Mouse (Mus musculus) liver, embryonic 13.5 days (tissue): ENCODE data around the gene Lsm7. TPM values are rescaled to one million over a fixed set of nuclear protein-coding genes. Genes with fewer than 3 reads are reported as not detected.

ENCODE experiments used
- ATAC-seq: fragments of 200-750 bp; cut with Nextera tagmentation; 2 replicates; pipeline ENCODE4 v1.8.0; 2017; ENCODE audit warnings: low read depth, mild to moderate bottlenecking, moderate number of reproducible peaks, moderate library complexity
- DNase-seq: peaks from one replicate; pipeline ENCODE4 v3.0.0; 2022
- H3K27ac ChIP-seq: fragments of 300-500 bp; sonication (generic); 2 replicates; pipeline ENCODE4 v1.5.1; 2015; ENCODE audit warnings: moderate library complexity, mild to moderate bottlenecking, inconsistent platforms
- H3K27me3 ChIP-seq: fragments of 300-500 bp; sonication (generic); 2 replicates; pipeline ENCODE4 v1.6.1; 2015; ENCODE audit warnings: mild to moderate bottlenecking, inconsistent platforms
- H3K36me3 ChIP-seq: fragments of 300-500 bp; sonication (generic); 2 replicates; pipeline ENCODE4 v1.6.1; 2015; ENCODE audit warnings: mild to moderate bottlenecking, inconsistent platforms
- H3K4me1 ChIP-seq: fragments of 300-500 bp; sonication (generic); replicated peaks from 2 replicates; pipeline ENCODE4 v1.6.1; 2015; ENCODE audit warnings: inconsistent platforms
- H3K4me2 ChIP-seq: fragments of 300-500 bp; sonication (generic); 2 replicates; pipeline ENCODE4 v1.6.1; 2015; ENCODE audit warnings: inconsistent platforms, mild to moderate bottlenecking, moderate library complexity
- H3K4me3 ChIP-seq: fragments of 300-500 bp; sonication (generic); replicated peaks from 2 replicates; pipeline ENCODE4 v1.5.1; 2015; ENCODE audit warnings: mild to moderate bottlenecking, inconsistent platforms
- H3K9ac ChIP-seq: fragments of 300-500 bp; sonication (generic); 2 replicates; pipeline ENCODE4 v1.6.1; 2015; ENCODE audit warnings: mild to moderate bottlenecking, inconsistent platforms
- H3K9me3 ChIP-seq: fragments of 300-500 bp; sonication (generic); replicated peaks from 2 replicates; pipeline ENCODE4 v1.6.1; 2016; ENCODE audit warnings: inconsistent platforms
- WGBS: fragments of 180-500 bp; shearing (Covaris S2); methylation state at CpG from one replicate; pipeline ENCODE4 v1.1.7; 2015; ENCODE audit not compliant: insufficient replicate concordance; 5-methylcytosine and 5-hydroxymethylcytosine counted together
- polyA plus RNA-seq: library from polyadenylated mRNA; unstranded; fragments of >200 nt; fragmentation: Nextera tagmentation; extraction: Ambion mirVana; gene quantifications from 2 replicates; pipeline ENCODE4 v1.2.1, GENCODE M21; 2015

Lsm7 gene
- 192 and 208 TPM in 2 replicates for polyA plus RNA-seq

DNA sequence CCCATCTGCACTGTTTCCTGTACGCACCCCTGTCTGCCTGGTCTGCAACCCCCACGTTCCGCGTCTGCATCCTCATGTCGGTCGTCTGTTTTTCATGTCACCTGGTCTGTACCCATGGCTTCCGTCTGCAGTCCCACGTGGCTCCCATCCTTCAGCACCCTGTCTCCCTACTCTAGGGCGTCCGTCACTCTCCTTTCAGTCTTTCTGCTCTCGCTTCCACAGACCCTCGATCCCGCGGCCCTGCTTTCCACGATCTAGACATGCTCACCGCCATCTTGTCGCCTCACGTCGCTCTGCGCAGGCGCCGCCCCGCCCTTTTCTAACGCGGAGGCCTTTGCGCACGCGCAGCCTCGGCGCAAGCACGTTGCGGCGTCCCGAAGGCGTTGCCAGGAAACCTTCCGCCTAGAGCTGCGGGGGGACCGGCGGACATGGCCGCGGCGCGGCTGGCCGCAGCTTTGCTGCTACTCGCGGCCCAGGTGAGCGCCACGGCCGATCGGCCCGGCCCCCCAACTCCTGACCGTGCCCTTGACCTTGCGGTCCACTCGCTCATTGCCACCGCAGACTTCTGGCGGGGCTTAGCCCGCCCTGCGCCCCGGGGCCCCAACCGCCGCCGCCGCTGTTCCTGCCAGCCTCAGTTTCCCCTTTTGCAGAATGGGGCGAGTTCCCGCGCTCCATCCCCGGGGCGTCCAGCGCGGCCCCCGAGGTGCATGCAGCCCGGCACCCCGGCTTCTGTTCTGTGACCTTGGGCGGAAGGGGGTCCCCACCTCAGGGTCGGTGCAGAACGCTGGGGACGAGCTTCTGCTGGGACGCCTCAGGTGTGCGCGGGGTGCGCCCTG, at the start of gene Lsm7, which contains the start of gene Sppl2b:
Lsm7 (minus strand) TSS at position 297 of the 836 bp plus-strand sequence.
Sppl2b (plus strand) TSS at position 363 of the 836 bp plus-strand sequence.
- Histone ChIP-seq H3K27ac (peak within 1 kb of the TSS; percentile 100), H3K9ac (peak within 1 kb of the TSS; percentile 100), H3K4me2 (peak within 1 kb of the TSS; percentile 96), H3K9me3 (no peaks in the 10 kb centered on the region), H3K4me3 (peak within 1 kb of the TSS; percentile 99), H3K27me3 (no peaks in the 10 kb centered on the region), H3K4me1 (peaks cover 82% of the 10 kb centered on the region), H3K36me3 (peaks cover 41% of the 10 kb centered on the region)
- under 1% methylated on average over 81 of the region's 81 CpGs for WGBS
- ATAC-seq (peak; percentile 15), DNase-seq (peak; percentile 97)

DNA sequence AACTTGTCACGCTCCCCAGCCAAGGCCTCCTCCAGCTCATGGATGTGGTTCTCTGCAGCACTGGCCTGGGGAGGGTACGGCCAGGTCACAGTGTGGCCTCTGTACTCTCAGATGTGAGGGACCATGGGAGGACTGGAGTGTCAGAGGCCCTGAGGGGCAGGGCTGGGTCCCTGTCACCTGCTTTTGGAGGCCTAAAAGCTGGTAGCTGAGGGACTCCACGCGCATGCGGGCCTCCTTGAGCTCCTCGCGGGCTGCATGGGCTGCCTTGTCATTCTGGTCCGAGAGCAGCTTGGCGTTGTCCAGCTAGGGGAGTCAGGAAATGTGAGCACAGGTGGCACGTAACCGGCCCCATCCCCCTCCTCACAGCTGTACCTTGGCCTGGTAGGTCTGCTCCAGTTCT, 49.7 kb upstream of the Lsm7 start:
- peaks cover 11% of the 10 kb centered on the region for H3K4me1 ChIP-seq
- DNase-seq, result no peak
- H3K36me3 ChIP-seq, result peaks cover 67% of the 10 kb centered on the region
- H3K27me3 ChIP-seq, result no peaks in the 10 kb centered on the region
- no peak for ATAC-seq
- H3K4me2 ChIP-seq, result no peak overlapping the region
- H3K9me3 ChIP-seq, result no peaks in the 10 kb centered on the region
- H3K27ac ChIP-seq, result no peak overlapping the region
- WGBS, result 86% methylated on average over 11 of the region's 11 CpGs
- H3K4me3 ChIP-seq, result no peak overlapping the region
- no peak overlapping the region for H3K9ac ChIP-seq

DNA sequence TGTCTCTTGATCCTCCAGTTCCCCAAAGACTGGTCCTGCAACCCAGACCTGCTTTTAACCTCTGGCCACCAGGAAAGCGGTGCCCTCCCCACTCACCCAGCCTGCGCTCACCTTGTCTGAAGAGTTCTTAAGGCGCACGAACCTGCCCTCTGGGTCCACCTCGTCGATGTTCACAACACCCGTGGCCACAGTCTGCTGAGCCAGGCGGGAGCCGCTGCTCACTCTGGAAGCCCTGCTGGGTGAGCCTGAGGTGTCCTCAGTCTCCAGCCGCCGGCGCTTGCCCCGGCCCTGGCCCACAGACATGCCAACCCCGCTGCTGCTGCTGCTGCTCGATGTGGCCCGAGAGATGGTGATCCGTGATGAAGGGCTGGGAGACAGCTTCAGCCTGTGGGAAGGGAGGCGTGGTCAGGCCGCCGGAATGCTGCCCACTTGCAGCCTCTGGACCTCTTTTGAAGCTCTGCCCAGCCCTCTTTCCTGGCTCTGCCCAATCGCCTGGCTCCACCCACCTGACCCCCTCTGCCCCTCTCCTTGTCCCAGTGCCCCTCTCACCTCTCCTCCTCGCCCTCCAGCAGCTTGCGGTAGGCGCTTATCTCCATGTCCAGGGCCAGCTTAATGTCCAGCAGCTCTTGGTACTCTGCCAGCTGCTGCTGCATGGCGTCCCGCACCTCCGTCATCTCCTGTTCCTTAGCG, 49.1 kb upstream of the Lsm7 start:
- no peaks in the 10 kb centered on the region for H3K27me3 ChIP-seq
- peaks cover 17% of the 10 kb centered on the region for H3K4me1 ChIP-seq
- WGBS, result 86% methylated on average over 28 of the region's 28 CpGs
- no peak overlapping the region for H3K9ac ChIP-seq
- no peaks in the 10 kb centered on the region for H3K9me3 ChIP-seq
- H3K4me2 ChIP-seq, result no peak overlapping the region
- no peak overlapping the region for H3K4me3 ChIP-seq
- no peak for DNase-seq
- peaks cover 67% of the 10 kb centered on the region for H3K36me3 ChIP-seq
- no peak overlapping the region for H3K27ac ChIP-seq
- ATAC-seq, result no peak

DNA sequence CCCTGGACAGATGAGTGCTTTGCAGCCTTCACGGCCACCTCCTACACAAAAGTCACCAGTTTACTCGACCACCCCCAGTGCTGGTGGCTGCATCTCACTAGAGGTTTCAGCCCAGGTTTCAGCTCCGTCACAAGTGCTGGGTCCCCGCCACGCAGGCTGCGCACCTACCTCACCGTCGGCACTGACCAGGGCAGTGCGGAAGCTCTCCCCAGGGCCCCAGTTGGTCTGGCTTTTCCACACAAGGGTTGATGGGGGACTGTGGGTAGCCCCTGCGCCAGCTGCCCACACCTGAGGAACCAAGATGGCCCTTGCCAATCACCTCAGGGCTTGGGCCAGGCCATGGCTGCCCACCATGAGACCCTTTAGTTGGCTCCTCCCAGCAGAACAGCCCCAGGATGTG, 48.3 kb upstream of the Lsm7 start:
- H3K4me2 ChIP-seq, result no peak overlapping the region
- peaks cover 67% of the 10 kb centered on the region for H3K36me3 ChIP-seq
- no peak overlapping the region for H3K4me3 ChIP-seq

DNA sequence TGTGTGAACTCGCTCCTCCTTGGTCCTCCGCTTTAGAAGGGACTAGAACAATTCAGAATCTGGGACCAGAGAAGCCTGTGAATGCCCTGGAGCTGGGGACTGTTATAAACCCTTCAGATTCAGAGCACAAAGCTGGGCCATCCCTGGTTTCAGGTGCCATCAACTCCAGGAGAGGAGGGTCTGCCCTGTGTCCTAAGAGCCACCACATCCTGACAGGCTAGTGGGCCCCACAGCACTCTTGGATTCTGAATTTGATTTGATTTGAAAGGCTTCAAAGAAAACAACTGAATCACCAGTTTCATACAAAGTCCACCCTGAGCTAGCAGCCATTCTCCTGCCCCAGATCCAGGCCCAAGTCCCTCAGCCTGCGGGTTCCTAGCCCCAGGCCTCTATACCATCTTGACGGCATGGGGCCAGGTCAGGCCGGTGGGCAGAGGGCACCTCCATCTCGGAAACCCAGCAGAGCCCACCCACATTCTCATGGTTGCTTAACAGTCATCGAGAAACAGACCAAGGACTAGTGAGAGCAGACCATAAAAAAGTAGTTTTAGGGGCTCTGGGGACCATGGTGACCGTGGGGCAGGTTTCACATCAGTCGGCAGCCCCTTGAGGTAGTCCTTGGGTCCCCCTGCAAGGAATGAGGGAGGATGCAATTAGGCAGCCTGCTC, 47.4 kb upstream of the Lsm7 start:
- Histone ChIP-seq H3K4me3 (no peak overlapping the region), H3K4me2 (no peak overlapping the region), H3K27ac (no peak overlapping the region), H3K4me1 (peaks cover 34% of the 10 kb centered on the region), H3K36me3 (peaks cover 66% of the 10 kb centered on the region), H3K9me3 (no peaks in the 10 kb centered on the region), H3K27me3 (no peaks in the 10 kb centered on the region), H3K9ac (no peak overlapping the region)
- DNase-seq (no peak), ATAC-seq (no peak)
- 86% methylated on average over 9 of the region's 9 CpGs for WGBS

More for the DNA sequence above, 48.3 kb upstream of the Lsm7 start:
- no peak overlapping the region for H3K27ac ChIP-seq
- H3K9me3 ChIP-seq, result no peaks in the 10 kb centered on the region
- WGBS, result 86% methylated on average over 10 of the region's 10 CpGs
- ATAC-seq, result no peak
- H3K27me3 ChIP-seq, result no peaks in the 10 kb centered on the region
- no peak for DNase-seq
- peaks cover 26% of the 10 kb centered on the region for H3K4me1 ChIP-seq
- H3K9ac ChIP-seq, result no peak overlapping the region

DNA sequence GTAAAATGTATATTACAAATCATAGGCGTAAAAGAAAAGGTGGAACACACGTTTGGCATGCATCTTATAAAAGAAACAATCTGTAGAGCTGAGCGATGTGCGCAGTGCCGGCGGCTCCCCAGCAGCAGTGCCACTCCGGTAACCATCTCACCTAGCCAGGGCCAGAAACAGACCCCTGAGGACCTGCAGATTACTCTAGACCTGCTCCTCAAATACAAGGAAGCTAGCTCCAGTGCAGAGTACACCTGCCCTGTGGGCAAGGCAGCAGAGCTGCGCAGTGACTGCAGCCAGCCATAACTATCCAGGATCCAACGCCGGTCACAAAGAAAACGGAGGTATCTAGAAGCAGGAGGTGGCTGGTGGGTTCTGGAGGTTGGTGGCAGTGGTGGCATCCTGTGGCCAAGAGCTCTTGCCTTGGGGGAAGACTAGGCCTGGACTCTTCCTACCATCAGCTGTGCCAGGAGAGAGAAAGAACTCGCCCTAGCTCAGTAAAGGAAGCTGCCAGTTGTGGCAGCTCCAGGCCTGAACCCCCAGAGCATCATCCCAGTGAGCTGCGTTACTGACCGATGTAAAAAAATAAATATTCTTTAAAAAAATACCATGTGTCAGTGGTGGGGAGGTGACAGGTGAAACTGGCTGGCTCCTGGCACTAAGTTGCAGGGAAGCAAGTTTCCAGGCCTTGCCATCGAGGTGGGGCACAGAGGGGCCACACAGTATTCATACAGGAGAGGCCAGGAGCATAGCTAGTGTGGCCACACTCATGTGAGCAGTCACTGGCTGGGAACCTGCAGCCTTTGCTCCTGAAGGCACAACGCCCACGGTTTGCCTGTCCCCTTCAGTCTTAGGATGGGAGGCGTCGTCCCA, 46.6 kb upstream of the Lsm7 start:
- 86% methylated on average over 19 of the region's 19 CpGs for WGBS
- DNase-seq (no peak), ATAC-seq (no peak)
- H3K4me3 ChIP-seq, result peak overlapping the region; percentile 79
- no peaks in the 10 kb centered on the region for H3K9me3 ChIP-seq
- peak overlapping the region; percentile 89 for H3K4me2 ChIP-seq
- H3K36me3 ChIP-seq, result peaks cover 62% of the 10 kb centered on the region
- peak overlapping the region; percentile 68 for H3K27ac ChIP-seq
- peaks cover 37% of the 10 kb centered on the region for H3K4me1 ChIP-seq
- H3K27me3 ChIP-seq, result no peaks in the 10 kb centered on the region
- peak overlapping the region; percentile 44 for H3K9ac ChIP-seq

DNA sequence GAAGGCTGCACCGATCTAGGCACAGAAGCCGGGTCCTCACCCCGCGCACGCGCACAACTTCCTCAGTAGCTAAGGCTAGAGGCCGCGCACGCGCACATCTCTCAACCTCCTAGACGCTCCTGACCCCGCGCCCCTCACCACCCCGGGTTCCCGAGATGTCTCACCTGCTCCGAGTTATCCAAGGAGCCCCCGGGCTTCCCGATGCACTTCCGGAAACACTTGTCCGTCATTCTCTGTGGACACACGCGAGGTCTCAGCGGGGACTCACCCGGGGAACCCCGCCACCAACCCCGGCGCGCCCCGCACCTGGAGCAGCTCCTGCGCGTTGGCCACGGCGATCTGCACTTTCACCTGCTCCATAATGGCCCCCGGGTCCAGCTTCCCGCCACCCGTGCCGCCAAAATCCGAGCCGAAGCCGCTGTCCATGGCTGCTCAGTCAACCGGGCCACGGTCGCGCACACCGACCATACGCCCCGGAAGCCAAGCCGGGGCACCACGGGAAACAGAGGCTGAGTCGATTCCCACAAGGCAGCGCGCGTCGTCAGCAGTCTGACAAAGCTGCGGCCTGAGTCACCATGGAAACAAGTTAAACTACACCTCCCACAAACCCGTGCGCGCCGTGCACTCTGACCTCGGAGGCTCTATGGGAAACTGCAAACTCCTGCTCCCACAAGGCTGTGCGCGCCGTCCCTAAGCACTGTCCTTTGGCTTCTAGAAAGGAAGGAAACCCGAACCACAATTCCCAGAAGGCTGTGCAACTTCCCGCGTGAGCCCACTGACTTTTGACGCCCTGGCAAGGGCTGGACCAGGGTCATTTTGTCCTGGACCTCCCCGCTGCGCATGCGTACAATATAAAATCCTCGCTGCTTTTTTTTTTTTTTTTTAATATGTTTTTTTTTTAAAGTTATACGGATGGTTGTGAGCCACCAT, 45.6 kb upstream of the Lsm7 start, which contains the start of gene Timm13:
Timm13 (minus strand) TSS at position 652 of the 930 bp plus-strand sequence.
- Histone ChIP-seq H3K27me3 (no peaks in the 10 kb centered on the region), H3K27ac (peak within 1 kb of the TSS; percentile 86), H3K4me3 (peak within 1 kb of the TSS; percentile 79), H3K4me2 (peak within 1 kb of the TSS; percentile 89), H3K4me1 (peaks cover 37% of the 10 kb centered on the region), H3K36me3 (peaks cover 53% of the 10 kb centered on the region), H3K9ac (peak within 1 kb of the TSS; percentile 83), H3K9me3 (no peaks in the 10 kb centered on the region)
- ATAC-seq (peak; percentile 92), DNase-seq (peak; percentile 98)
- WGBS, result under 1% methylated on average over 72 of the region's 72 CpGs

DNA sequence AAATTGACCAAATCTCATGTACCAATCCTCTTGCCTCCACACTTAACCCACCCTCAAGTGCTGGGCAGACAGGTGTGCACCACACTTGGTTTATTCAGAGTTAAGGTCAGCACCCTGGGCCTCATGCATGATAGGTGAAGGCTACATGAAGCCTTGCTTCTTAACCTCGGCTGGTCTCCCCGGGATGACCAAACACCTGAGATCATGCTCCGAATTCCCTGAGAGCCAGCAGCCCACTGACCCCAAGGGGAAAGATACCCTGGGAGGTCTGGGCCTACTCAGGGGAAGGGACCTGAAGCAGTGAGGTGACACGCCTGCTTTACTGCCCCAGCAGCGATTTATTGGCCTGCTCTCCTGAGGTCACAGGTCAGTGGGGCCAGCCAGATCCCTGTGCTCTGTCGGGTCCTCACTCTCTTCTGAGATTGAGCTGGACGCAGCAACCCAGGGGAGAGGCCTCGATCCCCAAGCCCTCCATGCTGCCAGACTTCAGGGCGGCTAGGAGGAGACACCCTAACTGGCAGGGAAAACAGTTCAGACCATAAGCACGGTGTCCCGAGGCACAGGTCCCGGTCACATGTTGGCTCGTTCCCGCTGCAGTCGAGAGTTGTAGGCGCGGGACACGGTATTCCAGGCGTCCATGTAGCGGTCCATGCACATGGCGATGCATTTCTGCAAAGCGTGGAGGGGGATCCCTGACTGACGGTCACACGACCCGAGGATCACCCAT, 44.7 kb upstream of the Lsm7 start:
- Histone ChIP-seq H3K4me3 (peak overlapping the region; percentile 79), H3K9ac (peak overlapping the region; percentile 83), H3K27ac (peak overlapping the region; percentile 86), H3K4me1 (peaks cover 37% of the 10 kb centered on the region), H3K27me3 (no peaks in the 10 kb centered on the region), H3K9me3 (no peaks in the 10 kb centered on the region), H3K36me3 (peaks cover 45% of the 10 kb centered on the region), H3K4me2 (peak overlapping the region; percentile 89)
- DNase-seq, result no peak
- ATAC-seq, result no peak
- WGBS, result 13% methylated on average over 25 of the region's 25 CpGs

DNA sequence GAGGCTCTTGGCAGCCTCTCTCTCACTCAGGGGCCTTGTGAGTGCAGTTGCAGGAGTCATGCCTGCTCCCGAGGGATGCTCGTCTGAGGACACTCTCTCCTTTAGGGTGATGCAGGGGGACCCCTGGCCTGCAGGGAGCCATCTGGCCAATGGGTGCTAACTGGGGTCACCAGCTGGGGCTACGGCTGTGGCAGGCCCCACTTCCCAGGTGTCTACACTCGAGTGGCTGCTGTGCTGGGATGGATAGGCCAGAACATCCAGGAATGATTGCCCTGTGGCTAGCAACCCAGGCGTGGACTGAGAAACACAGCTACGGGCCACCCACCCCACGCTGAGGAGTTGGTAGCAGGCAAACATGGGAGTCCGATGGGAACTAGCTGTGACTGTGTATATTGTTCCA, 44.1 kb upstream of the Lsm7 start:
- Histone ChIP-seq H3K9me3 (no peaks in the 10 kb centered on the region), H3K36me3 (peaks cover 39% of the 10 kb centered on the region), H3K27me3 (no peaks in the 10 kb centered on the region), H3K4me3 (peak overlapping the region; percentile 79), H3K4me2 (peak overlapping the region; percentile 89), H3K27ac (no peak overlapping the region), H3K4me1 (peaks cover 37% of the 10 kb centered on the region), H3K9ac (peak overlapping the region; percentile 83)
- ATAC-seq (no peak), DNase-seq (no peak)
- 79% methylated on average over 8 of the region's 8 CpGs for WGBS
